Comparison of ENCODE assay signal across 4 mouse cellular contexts in genomic region chr5:25009770-25010169, GRCm38 (mm10).
"Had no signal": no experiment of that assay in that cellular context is flagged by ENCODE, and none has a peak within 500 bp of the region (broad histone marks: within the 10 kb centered on the region; RNA-seq: fewer than 3 reads in every experiment).

No protein-coding gene starts in this region.

- H3K4me3 ChIP-seq: limb, embryonic 13.5 days; liver, embryonic 15.5 days; midbrain, embryonic 15.5 days had no signal

- H3K27ac ChIP-seq: kidney, embryonic 15.5 days; limb, embryonic 13.5 days; liver, embryonic 15.5 days; midbrain, embryonic 15.5 days had no signal

- H3K36me3 ChIP-seq: kidney, embryonic 15.5 days; limb, embryonic 13.5 days; liver, embryonic 15.5 days; midbrain, embryonic 15.5 days had no signal

- H3K9me3 ChIP-seq: kidney, embryonic 15.5 days; limb, embryonic 13.5 days; liver, embryonic 15.5 days; midbrain, embryonic 15.5 days had no signal

- H3K27me3 ChIP-seq: kidney, embryonic 15.5 days; limb, embryonic 13.5 days; liver, embryonic 15.5 days; midbrain, embryonic 15.5 days had no signal

- H3K9ac ChIP-seq: kidney, embryonic 15.5 days; limb, embryonic 13.5 days; liver, embryonic 15.5 days; midbrain, embryonic 15.5 days had no signal
